Mouse (Mus musculus) CD4-positive naive resting alpha-beta T cell, adult 57 days (primary cell): ENCODE data around the gene Gabarapl2. TPM values are rescaled to one million over a fixed set of nuclear protein-coding genes. Genes with fewer than 3 reads are reported as not detected.

Experiments used
- total RNA-seq: library from RNA; stranded (reverse); gene quantifications from one replicate; pipeline ENCODE4 v1.2.4, GENCODE M21; 2023

Gene Gabarapl2
- total RNA-seq = 98.3 TPM

GRCm38 (mm10) chr8:111940171-111941100 lies at the start of gene Gabarapl2:
Gene Gabarapl2 (plus strand): TSS chr8:111940703.

DNA sequence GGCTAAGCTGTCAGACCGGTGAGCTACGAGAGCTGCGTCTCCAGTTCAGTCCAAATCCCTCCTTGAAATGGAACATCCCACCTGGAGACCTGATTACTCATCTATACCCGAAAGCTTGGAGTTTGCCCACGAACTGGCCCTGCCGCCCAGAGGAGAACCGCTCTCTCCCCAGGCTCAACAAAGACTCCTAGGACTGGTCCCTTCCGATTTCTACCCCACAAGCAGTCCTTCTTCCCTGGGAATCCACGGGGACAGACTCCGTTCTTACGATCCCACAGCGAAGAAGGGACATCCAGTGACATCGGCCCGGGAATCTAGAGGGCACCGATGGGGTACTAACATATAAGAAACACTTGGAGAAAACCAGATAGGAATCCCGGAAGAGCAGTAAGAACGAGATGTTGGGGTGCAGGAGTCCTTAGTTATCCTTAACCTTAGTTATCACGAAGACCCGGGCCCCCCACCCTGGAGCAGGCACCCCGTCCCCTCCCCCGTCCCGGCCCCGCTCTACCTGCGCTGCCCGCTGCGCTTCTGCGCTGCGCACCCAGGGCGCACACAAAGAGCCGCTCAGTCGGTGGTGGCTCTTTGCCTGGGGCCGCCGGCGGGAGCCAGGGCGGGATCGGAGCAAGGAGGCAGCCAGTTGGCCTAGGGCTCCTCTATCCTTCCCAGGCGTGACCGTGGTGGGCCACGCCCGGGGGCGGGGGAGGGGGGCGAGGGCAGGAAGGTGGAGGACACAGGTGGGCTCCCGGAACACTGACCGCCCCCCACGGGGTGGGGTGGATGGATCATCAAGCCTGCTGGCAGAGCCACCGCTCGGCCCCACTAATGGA lies 30.7 kb upstream of the Gabarapl2 start, which contains the start of gene Chst5:
TSS of gene Chst5 (minus strand) at position 827 of the 830 bp plus-strand sequence.

GRCm38 (mm10) chr8:111933348-111934076 lies 7.0 kb upstream of the Gabarapl2 start, which contains the start of gene Tmem231:
Gene Tmem231 (minus strand): TSS chr8:111933881.

GRCm38 (mm10) chr8:111992013-111992702 lies 51.7 kb downstream of the Gabarapl2 start, which contains the start of gene Adat1:
Gene Adat1 (minus strand): TSS chr8:111992302.

Other genes with a start within 250 kb of the Gabarapl2 start
- 1.9 TPM for gene Ctrb1, start 249.7 kb upstream of the Gabarapl2 start, total RNA-seq
- 0.95 TPM for gene Bcar1, start 196.9 kb upstream of the Gabarapl2 start, total RNA-seq
- 38.5 TPM for gene Cfdp1, start 86.4 kb upstream of the Gabarapl2 start, total RNA-seq
- 2.8 TPM for gene Tmem170, start 64.0 kb upstream of the Gabarapl2 start, total RNA-seq
- gene Chst5, start 30.3 kb upstream of the Gabarapl2 start, total RNA-seq = not detected
- 1.1 TPM for gene Tmem231, start 6.8 kb upstream of the Gabarapl2 start, total RNA-seq
- gene Adat1, start 51.6 kb downstream of the Gabarapl2 start, total RNA-seq = 5.3 TPM
- gene Kars, start 70.6 kb downstream of the Gabarapl2 start, total RNA-seq = 75.6 TPM
- 16.3 TPM for gene Terf2ip, start 70.7 kb downstream of the Gabarapl2 start, total RNA-seq
- gene Gm6793, start 74.3 kb downstream of the Gabarapl2 start, total RNA-seq = not detected